Mouse (Mus musculus): ENCODE measurements at regions not wholly inside any gene's neighbourhood (a gene's known extent, or its start where the extent isn't known, plus 50 kb on each side); places are given as distances from the start of the nearest gene placed in this dataset.

GRCm38 (mm10) chr12:25926367-25926766 lies 488.7 kb downstream of the Rnf144a start:
- no peaks in the 10 kb centered on the region for H3K27me3 ChIP-seq (replicated peaks)
- peaks cover 0 to 22% of the 10 kb centered on the region in 2 experiments; a peak in 2 of 4 replicates for H3K4me1 ChIP-seq (ENCODE audit: control insufficient read depth in 1 of 2, insufficient read depth in 2 of 2)
- no peak overlapping the region for H3K27ac ChIP-seq (ENCODE audit: insufficient read depth, low read depth)
- DNase-seq (ENCODE audit: extremely low read depth) = no peak
- no peak overlapping the region for H3K4me2 ChIP-seq (ENCODE audit: insufficient read depth, low read depth, poor library complexity, severe bottlenecking)
- H3K9me3 ChIP-seq (replicated peaks; ENCODE audit: low read length) = no peaks in the 10 kb centered on the region
- no peaks in the 10 kb centered on the region for H3K36me3 ChIP-seq (replicated peaks in 1 of 2; ENCODE audit: control insufficient read depth in 1 of 2, insufficient read depth in 1 of 2, low read length in 1 of 2)
- dilution Hi-C loops (cut with MboI; ENCODE audit: extremely low pct_ligation_motif_present, extremely low pct_unique_long_range_greater_than_20kb, low sequenced_read_pairs) (no loop called here), in situ Hi-C loops (cut with MboI; ENCODE audit: low pct_ligation_motif_present, low pct_unique_long_range_greater_than_20kb, low sequenced_read_pairs) (no loop called here)
- no peak for TF ChIP-seq MAX (IDR thresholded peaks at IDR 0.05; ENCODE audit: low read length)
- no peak for TF ChIP-seq SIN3A (IDR thresholded peaks at IDR 0.05; ENCODE audit: low read length)
- TF ChIP-seq CHD1 (IDR thresholded peaks at IDR 0.05; ENCODE audit: low read depth, low read length) = no peak
- TF ChIP-seq MAFK (IDR thresholded peaks at IDR 0.05; ENCODE audit: insufficient replicate concordance, low read length) = no peak
- no peak for TF ChIP-seq MEF2A (IDR thresholded peaks at IDR 0.05; ENCODE audit: borderline replicate concordance, low read depth, low read length)
- no peak for TF ChIP-seq POLR2AphosphoS2 (IDR thresholded peaks at IDR 0.05; ENCODE audit: low read depth, low read length)
- no peak for TF ChIP-seq MAZ (IDR thresholded peaks at IDR 0.05; ENCODE audit: low read depth, low read length)
- TF ChIP-seq ELF1 (IDR thresholded peaks at IDR 0.05; ENCODE audit: low read depth, low read length) = no peak
- TF ChIP-seq E2F4 (IDR thresholded peaks at IDR 0.05; ENCODE audit: insufficient replicate concordance, low read depth, low read length) = no peak
- no peak for TF ChIP-seq GABPA (IDR thresholded peaks at IDR 0.05; ENCODE audit: insufficient replicate concordance, low read depth, low read length)
- no peak for TF ChIP-seq CHD2 (IDR thresholded peaks at IDR 0.05; ENCODE audit: low read length)
- no peak for TF ChIP-seq ETS1 (conservative IDR thresholded peaks at IDR 0.05; ENCODE audit: low read depth, low read length)
- H3K4me3 ChIP-seq (replicated peaks in 1 of 3; ENCODE audit: low read depth in 2 of 3, low read length in 2 of 3, poor library complexity in 1 of 3) = no peak overlapping the region
- no peak overlapping the region for H3K9ac ChIP-seq (ENCODE audit: insufficient read depth, low read depth)
- no peaks in the 10 kb centered on the region for H3K79me2 ChIP-seq (replicated peaks; ENCODE audit: control insufficient read depth, extremely low read depth, insufficient read depth, poor library complexity, severe bottlenecking)

GRCm38 (mm10) chr12:25924526-25924925 lies 490.5 kb downstream of the Rnf144a start:
- no peaks in the 10 kb centered on the region for H3K9me3 ChIP-seq (replicated peaks; ENCODE audit: low read length)
- H3K4me2 ChIP-seq (ENCODE audit: insufficient read depth, low read depth, poor library complexity, severe bottlenecking) = no peak overlapping the region
- dilution Hi-C loops (cut with MboI; ENCODE audit: extremely low pct_ligation_motif_present, extremely low pct_unique_long_range_greater_than_20kb, low sequenced_read_pairs) (no loop called here), in situ Hi-C loops (cut with MboI; ENCODE audit: low pct_ligation_motif_present, low pct_unique_long_range_greater_than_20kb, low sequenced_read_pairs) (no loop called here)
- H3K4me1 ChIP-seq (ENCODE audit: control insufficient read depth in 1 of 2, insufficient read depth in 2 of 2) = peaks cover 0 to 18% of the 10 kb centered on the region in 2 experiments; a peak in 2 of 4 replicates
- H3K27ac ChIP-seq (ENCODE audit: insufficient read depth, low read depth) = no peak overlapping the region
- H3K9ac ChIP-seq (ENCODE audit: insufficient read depth, low read depth) = no peak overlapping the region
- no peaks in the 10 kb centered on the region for H3K27me3 ChIP-seq (replicated peaks)
- DNase-seq (ENCODE audit: extremely low read depth) = no peak
- no peak overlapping the region for H3K4me3 ChIP-seq (replicated peaks in 1 of 3; ENCODE audit: low read depth in 2 of 3, low read length in 2 of 3, poor library complexity in 1 of 3)
- no peak for TF ChIP-seq BHLHE40 (IDR thresholded peaks at IDR 0.05; ENCODE audit: low read depth, low read length)
- TF ChIP-seq ZNF384 (IDR thresholded peaks at IDR 0.05; ENCODE audit: low read depth, low read length) = no peak
- TF ChIP-seq CTCF (conservative IDR thresholded peaks at IDR 0.05 in 1 of 2, IDR thresholded peaks at IDR 0.05 in 1 of 2; ENCODE audit: low read depth in 2 of 2, low read length in 2 of 2) = no peak
- TF ChIP-seq EP300 (IDR thresholded peaks at IDR 0.05; ENCODE audit: low read length) = no peak
- no peak for TF ChIP-seq SMC3 (IDR thresholded peaks at IDR 0.05; ENCODE audit: low read depth, low read length)
- no peak for TF ChIP-seq MYC (IDR thresholded peaks at IDR 0.05; ENCODE audit: low read depth, low read length)
- TF ChIP-seq MAZ (IDR thresholded peaks at IDR 0.05; ENCODE audit: low read depth, low read length) = no peak
- no peak for TF ChIP-seq POLR2A (IDR thresholded peaks at IDR 0.05; ENCODE audit: low read depth, low read length)
- no peak for TF ChIP-seq CHD2 (IDR thresholded peaks at IDR 0.05; ENCODE audit: low read length)
- H3K79me2 ChIP-seq (replicated peaks; ENCODE audit: control insufficient read depth, extremely low read depth, insufficient read depth, poor library complexity, severe bottlenecking) = no peaks in the 10 kb centered on the region
- H3K36me3 ChIP-seq (replicated peaks in 1 of 2; ENCODE audit: control insufficient read depth in 1 of 2, insufficient read depth in 1 of 2, low read length in 1 of 2) = no peaks in the 10 kb centered on the region
